ENCODE assay signal across 9 mouse cellular contexts in the genomic region with DNA sequence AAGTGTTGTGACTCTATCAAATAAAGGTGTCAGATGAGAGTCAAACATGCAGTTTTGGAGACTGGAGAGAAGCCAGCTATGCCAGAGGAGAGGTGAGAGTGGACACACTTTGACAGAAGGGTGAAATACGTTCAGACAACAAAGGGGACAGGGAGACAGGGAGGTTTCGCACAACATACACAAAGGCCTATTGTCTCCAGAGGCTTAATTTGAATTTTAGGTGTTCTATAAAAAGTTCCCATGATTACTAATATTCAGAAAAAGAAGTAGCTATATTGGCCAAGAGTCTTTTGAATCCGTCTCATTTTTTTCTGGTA.
DNase-seq lines count a peak whose midpoint lies in the region; ATAC-seq lines count a peak whose summit lies in the region.
"Had no signal": no experiment of that assay in that cellular context is flagged by ENCODE, and none has a peak within 500 bp of the region (broad histone marks: within the 10 kb centered on the region; RNA-seq: fewer than 3 reads in every experiment).

No protein-coding gene starts in this region.

- DNase-seq in kidney, postnatal 10 days = no peak
- DNase-seq in urinary bladder, postnatal 4 days (ENCODE audit: low spot score in 2 of 2) = no peak
- DNase-seq in layer of hippocampus, adult 11-12 months (ENCODE audit: low spot score) = no peak
- DNase-seq: liver, embryonic 13.5 days; thymus, adult 18-20 months had no signal

- ATAC-seq in kidney, embryonic 16.5 days (ENCODE audit: low FRiP score, low TSS enrichment) = no peak
- ATAC-seq in embryonic facial prominence, embryonic 15.5 days (ENCODE audit: insufficient number of reproducible peaks, low FRiP score, low TSS enrichment, low read depth) = no peak
- peak; percentile 25; the same call in 1 of the 2 replicates for ATAC-seq in hindbrain, embryonic 15.5 days (ENCODE audit: low FRiP score, low read depth)
- ATAC-seq in neural tube, embryonic 14.5 days (ENCODE audit: low read depth) = peak; percentile 24; the same call in 1 of the 2 replicates

- no peak overlapping the region for H3K9ac ChIP-seq in kidney, embryonic 16.5 days (replicated peaks; ENCODE audit: low read length)
- no peak overlapping the region for H3K9ac ChIP-seq in embryonic facial prominence, embryonic 15.5 days
- H3K9ac ChIP-seq in hindbrain, embryonic 15.5 days = 0 out of 2 replicates have a peak overlapping the region, but pooled peaks have one; percentile 38
- H3K9ac ChIP-seq in neural tube, embryonic 14.5 days (replicated peaks; ENCODE audit: low read depth, low read length) = no peak overlapping the region; the same call in 1 of the 2 replicates
- H3K9ac ChIP-seq: liver, embryonic 13.5 days had no signal

- H3K36me3 ChIP-seq in kidney, embryonic 16.5 days (ENCODE audit: insufficient read depth, low read length) = no peaks in the 10 kb centered on the region
- H3K36me3 ChIP-seq in embryonic facial prominence, embryonic 15.5 days = no peaks in the 10 kb centered on the region
- H3K36me3 ChIP-seq in hindbrain, embryonic 15.5 days = no peaks in the 10 kb centered on the region
- no peaks in the 10 kb centered on the region for H3K36me3 ChIP-seq in neural tube, embryonic 14.5 days (ENCODE audit: control insufficient read depth, insufficient read depth, low read length)
- H3K36me3 ChIP-seq: liver, embryonic 13.5 days had no signal

- no peaks in the 10 kb centered on the region for H3K27me3 ChIP-seq in kidney, embryonic 16.5 days (ENCODE audit: insufficient read depth, low read length)
- no peaks in the 10 kb centered on the region for H3K27me3 ChIP-seq in embryonic facial prominence, embryonic 15.5 days
- no peaks in the 10 kb centered on the region for H3K27me3 ChIP-seq in hindbrain, embryonic 15.5 days
- no peaks in the 10 kb centered on the region for H3K27me3 ChIP-seq in neural tube, embryonic 14.5 days (ENCODE audit: control insufficient read depth, insufficient read depth, low read length)
- H3K27me3 ChIP-seq: liver, embryonic 13.5 days had no signal

- H3K4me2 ChIP-seq in kidney, embryonic 16.5 days (replicated peaks; ENCODE audit: low read depth, low read length) = peak overlapping the region; percentile 49
- peak overlapping the region; percentile 43; the same call in 1 of the 2 replicates for H3K4me2 ChIP-seq in embryonic facial prominence, embryonic 15.5 days (replicated peaks)
- peak overlapping the region; percentile 61 for H3K4me2 ChIP-seq in hindbrain, embryonic 15.5 days
- peak overlapping the region; percentile 48 for H3K4me2 ChIP-seq in neural tube, embryonic 14.5 days (ENCODE audit: low read depth, low read length)
- H3K4me2 ChIP-seq: liver, embryonic 13.5 days had no signal

- H3K4me1 ChIP-seq in kidney, embryonic 16.5 days (ENCODE audit: insufficient read depth, low read length) = peaks cover 12% of the 10 kb centered on the region
- 0 out of 2 replicates have a peak, but pooled peaks cover 15% of the 10 kb centered on the region for H3K4me1 ChIP-seq in embryonic facial prominence, embryonic 15.5 days
- H3K4me1 ChIP-seq in hindbrain, embryonic 15.5 days (replicated peaks) = peaks cover 29% of the 10 kb centered on the region
- peaks cover 37% of the 10 kb centered on the region; the same call in 1 of the 2 replicates for H3K4me1 ChIP-seq in neural tube, embryonic 14.5 days (ENCODE audit: control insufficient read depth, insufficient read depth, low read length)
- H3K4me1 ChIP-seq: liver, embryonic 13.5 days had no signal

- no peak overlapping the region for H3K27ac ChIP-seq in kidney, embryonic 16.5 days (ENCODE audit: low read length)
- H3K27ac ChIP-seq in embryonic facial prominence, embryonic 15.5 days (replicated peaks) = no peak overlapping the region
- H3K27ac ChIP-seq in hindbrain, embryonic 15.5 days (replicated peaks) = peak overlapping the region; percentile 80
- H3K27ac ChIP-seq in neural tube, embryonic 14.5 days (ENCODE audit: low read depth, low read length) = peak overlapping the region; percentile 71
- H3K27ac ChIP-seq: liver, embryonic 13.5 days had no signal

- H3K4me3 ChIP-seq in kidney, embryonic 16.5 days (ENCODE audit: low read length) = peak overlapping the region; percentile 27; the same call in 1 of the 2 replicates
- H3K4me3 ChIP-seq in embryonic facial prominence, embryonic 15.5 days (replicated peaks) = peak overlapping the region; percentile 20
- H3K4me3 ChIP-seq in hindbrain, embryonic 15.5 days = peak overlapping the region; percentile 36
- peak overlapping the region; percentile 25; the same call in 1 of the 2 replicates for H3K4me3 ChIP-seq in neural tube, embryonic 14.5 days (ENCODE audit: low read depth, low read length)
- H3K4me3 ChIP-seq: liver, embryonic 13.5 days had no signal

- 49% methylated on average over 3 of the region's 3 CpGs for WGBS in kidney, embryonic 16.5 days
- 52% methylated on average over 3 of the region's 3 CpGs for WGBS in embryonic facial prominence, embryonic 15.5 days
- WGBS in hindbrain, embryonic 15.5 days = 9% methylated on average over 3 of the region's 3 CpGs
- whole genome bisulfite sequencing in neural tube, embryonic 14.5 days = 8% methylated on average over 3 of the region's 3 CpGs

- no peaks in the 10 kb centered on the region for H3K9me3 ChIP-seq in kidney, embryonic 16.5 days (ENCODE audit: low read length)
- H3K9me3 ChIP-seq in embryonic facial prominence, embryonic 15.5 days (replicated peaks) = no peaks in the 10 kb centered on the region
- no peaks in the 10 kb centered on the region for H3K9me3 ChIP-seq in hindbrain, embryonic 15.5 days
- H3K9me3 ChIP-seq in neural tube, embryonic 14.5 days (ENCODE audit: control insufficient read depth, low read length) = no peaks in the 10 kb centered on the region
- H3K9me3 ChIP-seq: liver, embryonic 13.5 days had no signal

Comparison
In these comparisons a context has a peak if more than half of its experiments do, and no peak if none do; other contexts are left out.
1. ATAC-seq: peak in hindbrain, embryonic 15.5 days (single experiment) and neural tube, embryonic 14.5 days (single experiment); none in kidney, embryonic 16.5 days (single experiment) and embryonic facial prominence, embryonic 15.5 days (single experiment).
2. H3K27ac ChIP-seq: peak in hindbrain, embryonic 15.5 days (single experiment) and neural tube, embryonic 14.5 days (single experiment); none in kidney, embryonic 16.5 days (single experiment) and embryonic facial prominence, embryonic 15.5 days (single experiment).
3. Peak in every context shown above with its lines, with median percentiles within 50 percentile points of each other: H3K4me2 ChIP-seq and H3K4me3 ChIP-seq.